Mouse (Mus musculus) neural tube, embryonic 15.5 days (tissue): ENCODE data around the gene Lrmda. TPM values are rescaled to one million over a fixed set of nuclear protein-coding genes. Genes with fewer than 3 reads are reported as not detected.
"Not testable (repeated sequence)": the region's sequence is repeated elsewhere in the genome, so short reads cannot be mapped to it uniquely, and the experiment has no call there.

Experiments
- ATAC-seq: fragments of 200-750 bp; cut with Nextera tagmentation; 2 replicates; pipeline ENCODE4 v1.8.0; 2017; ENCODE audit warnings: mild to moderate bottlenecking, moderate TSS enrichment, moderate library complexity; ENCODE audit not compliant: low FRiP score
- H3K27ac ChIP-seq: fragments of 300-500 bp; sonication (generic); replicated peaks from 2 replicates; pipeline ENCODE4 v1.5.1; 2015; ENCODE audit warnings: mild to moderate bottlenecking, inconsistent platforms
- H3K27me3 ChIP-seq: fragments of 300-500 bp; sonication (generic); replicated peaks from 2 replicates; pipeline ENCODE4 v1.6.1; 2015; ENCODE audit warnings: inconsistent platforms
- H3K36me3 ChIP-seq: fragments of 300-500 bp; sonication (generic); 2 replicates; pipeline ENCODE4 v1.6.1; 2015; ENCODE audit warnings: inconsistent platforms
- H3K4me1 ChIP-seq: fragments of 300-500 bp; sonication (generic); 2 replicates; pipeline ENCODE4 v1.6.1; 2015; ENCODE audit warnings: inconsistent platforms
- H3K4me2 ChIP-seq: fragments of 300-500 bp; sonication (generic); 2 replicates; pipeline ENCODE4 v1.6.1; 2015; ENCODE audit warnings: inconsistent platforms, mild to moderate bottlenecking, moderate library complexity
- H3K4me3 ChIP-seq: fragments of 300-500 bp; sonication (generic); replicated peaks from 2 replicates; pipeline ENCODE4 v1.5.1; 2015; ENCODE audit warnings: mild to moderate bottlenecking, inconsistent platforms
- H3K9ac ChIP-seq: fragments of 300-500 bp; sonication (generic); replicated peaks from 2 replicates; pipeline ENCODE4 v1.6.1; 2015; ENCODE audit warnings: mild to moderate bottlenecking, inconsistent platforms
- H3K9me3 ChIP-seq: fragments of 300-500 bp; sonication (generic); replicated peaks from 2 replicates; pipeline ENCODE4 v1.6.1; 2016; ENCODE audit warnings: inconsistent platforms
- WGBS: fragments of 180-500 bp; shearing (Covaris S2); methylation state at CpG from one replicate; pipeline ENCODE4 v1.1.7; 2015; ENCODE audit warnings: mixed read lengths; 5-methylcytosine and 5-hydroxymethylcytosine counted together
- polyA plus RNA-seq: library from polyadenylated mRNA; unstranded; fragments of >200 nt; fragmentation: Nextera tagmentation; extraction: Ambion mirVana; gene quantifications from 2 replicates; pipeline ENCODE4 v1.2.1, GENCODE M21; 2015

The Lrmda gene
- polyA plus RNA-seq, 1 experiment from 2014 or later = 0.68 TPM

- H3K27ac ChIP-seq = no peak overlapping the region
- no peak overlapping the region for H3K9ac ChIP-seq
- H3K36me3 ChIP-seq = no peaks in the 10 kb centered on the region
- H3K4me3 ChIP-seq = no peak overlapping the region
- H3K4me1 ChIP-seq = peaks cover 15% of the 10 kb centered on the region
- H3K4me2 ChIP-seq = no peak overlapping the region
- WGBS = 38% methylated on average over 2 of the region's 2 CpGs
- peaks cover 3% of the 10 kb centered on the region; the same call in 1 of the 2 replicates for H3K27me3 ChIP-seq
- no peak for ATAC-seq
- no peaks in the 10 kb centered on the region for H3K9me3 ChIP-seq
These were observed 762.9 kb downstream of the Lrmda start for GRCm38 (mm10) chr14:22782365-22782764.

GRCm38 (mm10) chr14:22783211-22784161 is 764.0 kb downstream of the Lrmda start:
- H3K4me1 ChIP-seq = peaks cover 15% of the 10 kb centered on the region
- H3K4me2 ChIP-seq = peak overlapping the region; percentile 7; the same call in 1 of the 2 replicates
- no peak overlapping the region for H3K4me3 ChIP-seq
- H3K27ac ChIP-seq = peak overlapping the region; percentile 58; the same call in 1 of the 2 replicates
- H3K36me3 ChIP-seq = no peaks in the 10 kb centered on the region
- WGBS = 9% methylated on average over 15 of the region's 15 CpGs
- H3K9me3 ChIP-seq = no peaks in the 10 kb centered on the region
- no peak overlapping the region for H3K9ac ChIP-seq
- peaks cover 3% of the 10 kb centered on the region; the same call in 1 of the 2 replicates for H3K27me3 ChIP-seq
- ATAC-seq = peak; percentile 76; the same call in 1 of the 2 replicates

GRCm38 (mm10) chr14:22800020-22800419 is 780.5 kb downstream of the Lrmda start:
- Histone ChIP-seq H3K27ac (no peak overlapping the region), H3K9ac (no peak overlapping the region)
- 80% methylated on average over 4 of the region's 4 CpGs for WGBS

GRCm38 (mm10) chr14:22800871-22801636 is 781.5 kb downstream of the Lrmda start:
- Histone ChIP-seq H3K4me2 (no peak overlapping the region), H3K27ac (no peak overlapping the region), H3K9ac (no peak overlapping the region), H3K4me3 (no peak overlapping the region), H3K9me3 (no peaks in the 10 kb centered on the region), H3K4me1 (peaks cover under 1% of the 10 kb centered on the region; the same call in 1 of the 2 replicates), H3K36me3 (no peaks in the 10 kb centered on the region), H3K27me3 (no peaks in the 10 kb centered on the region)
- WGBS = 69% methylated on average over 13 of the region's 13 CpGs
- ATAC-seq = no peak

More at GRCm38 (mm10) chr14:22800020-22800419, 780.5 kb downstream of the Lrmda start:
- ATAC-seq = no peak
- no peak overlapping the region for H3K4me2 ChIP-seq
- no peaks in the 10 kb centered on the region for H3K27me3 ChIP-seq
- no peaks in the 10 kb centered on the region for H3K36me3 ChIP-seq
- no peaks in the 10 kb centered on the region for H3K9me3 ChIP-seq
- H3K4me1 ChIP-seq = no peaks in the 10 kb centered on the region; the same call in 1 of the 2 replicates
- H3K4me3 ChIP-seq = no peak overlapping the region

- H3K4me2 ChIP-seq, ATAC-seq, H3K27ac ChIP-seq, H3K9ac ChIP-seq, H3K9me3 ChIP-seq, H3K4me3 ChIP-seq, H3K36me3 ChIP-seq, H3K4me1 ChIP-seq, H3K27me3 ChIP-seq: not testable (repeated sequence)
- whole genome bisulfite sequencing = 90% methylated on average over 4 of the region's 4 CpGs
These were observed 782.2 kb downstream of the Lrmda start for GRCm38 (mm10) chr14:22801714-22802113.

GRCm38 (mm10) chr14:22807324-22807723 is 787.8 kb downstream of the Lrmda start:
- Histone ChIP-seq H3K36me3 (no peaks in the 10 kb centered on the region), H3K4me2 (peak overlapping the region; percentile 55; the same call in 1 of the 2 replicates), H3K4me1 (peaks cover 25% of the 10 kb centered on the region), H3K27ac (no peak overlapping the region), H3K27me3 (peaks cover 10% of the 10 kb centered on the region; the same call in 1 of the 2 replicates), H3K4me3 (no peak overlapping the region), H3K9ac (no peak overlapping the region), H3K9me3 (no peaks in the 10 kb centered on the region)
- no peak for ATAC-seq
- 4% methylated on average over 3 of the region's 3 CpGs for WGBS

GRCm38 (mm10) chr14:22807726-22808594 is 788.4 kb downstream of the Lrmda start:
- H3K9me3 ChIP-seq = no peaks in the 10 kb centered on the region
- H3K27me3 ChIP-seq = peaks cover 10% of the 10 kb centered on the region; the same call in 1 of the 2 replicates
- H3K36me3 ChIP-seq = no peaks in the 10 kb centered on the region
- H3K4me3 ChIP-seq = peak overlapping the region; percentile 27
- H3K4me2 ChIP-seq = peak overlapping the region; percentile 55
- peak overlapping the region; percentile 37 for H3K27ac ChIP-seq
- WGBS = 1% methylated on average over 20 of the region's 20 CpGs
- peaks cover 28% of the 10 kb centered on the region for H3K4me1 ChIP-seq
- H3K9ac ChIP-seq = no peak overlapping the region
- ATAC-seq = peak; percentile 81

- ATAC-seq = no peak
- Histone ChIP-seq H3K4me3 (no peak overlapping the region), H3K4me1 (peaks cover 33% of the 10 kb centered on the region), H3K27ac (peak overlapping the region; percentile 37; the same call in 1 of the 2 replicates), H3K9ac (no peak overlapping the region), H3K36me3 (no peaks in the 10 kb centered on the region), H3K4me2 (0 out of 2 replicates have a peak overlapping the region, but pooled peaks have one; percentile 55), H3K27me3 (peaks cover 10% of the 10 kb centered on the region; the same call in 1 of the 2 replicates), H3K9me3 (no peaks in the 10 kb centered on the region)
- WGBS = 23% methylated on average over 5 of the region's 5 CpGs
These were observed 789.2 kb downstream of the Lrmda start for GRCm38 (mm10) chr14:22808595-22809166.

- 71% methylated on average over 3 of the region's 3 CpGs for WGBS
- peaks cover 10% of the 10 kb centered on the region; the same call in 1 of the 2 replicates for H3K27me3 ChIP-seq
- H3K36me3 ChIP-seq = no peaks in the 10 kb centered on the region
- H3K27ac ChIP-seq = no peak overlapping the region
- peaks cover 37% of the 10 kb centered on the region for H3K4me1 ChIP-seq
- no peaks in the 10 kb centered on the region for H3K9me3 ChIP-seq
- no peak overlapping the region for H3K4me3 ChIP-seq
- no peak overlapping the region for H3K9ac ChIP-seq
- ATAC-seq = no peak
- H3K4me2 ChIP-seq = no peak overlapping the region
These were observed 789.7 kb downstream of the Lrmda start for GRCm38 (mm10) chr14:22809229-22809628.

- Histone ChIP-seq H3K9ac (no peak overlapping the region), H3K4me2 (no peak overlapping the region), H3K36me3 (no peaks in the 10 kb centered on the region), H3K9me3 (no peaks in the 10 kb centered on the region), H3K27ac (no peak overlapping the region), H3K4me3 (no peak overlapping the region), H3K4me1 (peaks cover 43% of the 10 kb centered on the region), H3K27me3 (peaks cover 10% of the 10 kb centered on the region; the same call in 1 of the 2 replicates)
- no peak for ATAC-seq
- 84% methylated on average over 1 of the region's 1 CpGs for WGBS
These were observed 791.0 kb downstream of the Lrmda start for GRCm38 (mm10) chr14:22810531-22810930.
